Mouse (Mus musculus): ENCODE results near the gene Arnt. TPM values are rescaled to one million over a fixed set of nuclear protein-coding genes. Genes with fewer than 3 reads are reported as not detected.
"Not testable (repeated sequence)": the region's sequence is repeated elsewhere in the genome, so short reads cannot be mapped to it uniquely, and the experiment has no call there.

Arnt gene
- polyA plus RNA-seq, 1 experiment, result 19.5 TPM

DNA sequence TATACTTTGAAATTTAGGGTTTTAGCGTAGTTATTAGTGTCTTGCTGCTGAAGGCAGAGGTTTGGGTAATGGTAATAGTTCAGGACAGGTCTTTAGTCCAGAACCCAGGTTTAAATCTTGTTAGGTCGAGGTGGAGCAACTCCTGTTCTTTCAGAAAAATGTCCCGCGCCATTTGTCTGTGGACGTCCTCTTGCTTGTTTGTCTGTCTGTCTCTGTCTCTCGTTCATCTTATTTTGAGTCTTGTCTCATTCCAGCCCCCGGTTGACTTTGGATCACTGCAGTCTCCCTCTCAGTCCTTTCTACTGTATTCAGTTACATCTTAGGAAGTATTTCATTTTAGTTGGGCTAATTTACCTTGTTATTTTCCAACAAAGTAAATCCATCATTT, 789 bp downstream of the Arnt start:
- WGBS, result 9% methylated on average over 7 of the region's 7 CpGs
- Histone ChIP-seq H3K27ac (ENCODE audit: insufficient read depth, low read length) (no peak overlapping the region), H3K36me3 (ENCODE audit: control insufficient read depth, insufficient read depth, low read length) (0 out of 2 replicates have a peak, but pooled peaks cover 2% of the 10 kb centered on the region), H3K4me1 (ENCODE audit: control insufficient read depth, insufficient read depth, insufficient read length) (no peaks in the 10 kb centered on the region; the same call in 1 of the 2 replicates), H3K27me3 (ENCODE audit: control insufficient read depth, insufficient read depth, low read length) (no peaks in the 10 kb centered on the region), H3K4me3 (ENCODE audit: extremely low read depth, insufficient read depth, insufficient read length) (peak overlapping the region; percentile 94)
- DNase-seq (ENCODE audit: low read depth in 1 of 2, low spot score in 2 of 2), result no peak
- no peak for TF ChIP-seq CTCF (IDR thresholded peaks at IDR 0.05; ENCODE audit: extremely low read depth, insufficient read depth, insufficient read length, insufficient replicate concordance)

DNA sequence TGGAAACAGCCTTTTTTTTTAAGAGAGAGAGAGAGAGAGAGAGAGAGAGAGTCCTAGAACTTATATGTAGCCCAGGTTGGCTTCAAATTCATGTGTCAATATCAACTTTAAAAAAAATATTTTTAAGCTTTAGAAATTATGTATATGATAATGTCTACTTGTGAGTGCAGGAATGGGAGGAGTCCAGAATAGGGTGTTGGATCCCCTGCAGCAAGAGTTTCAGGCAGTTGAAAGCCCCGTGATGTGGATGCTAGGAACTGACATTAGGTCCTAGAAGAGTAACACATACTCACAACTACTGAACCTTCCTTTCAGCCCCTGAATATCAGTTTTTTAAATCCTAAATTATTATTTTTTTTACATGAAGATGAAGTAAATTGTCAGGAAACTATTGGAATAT, 1.4 kb downstream of the Arnt start:
- DNase-seq (ENCODE audit: low read depth in 1 of 2, low spot score in 2 of 2), result no peak
- 67% methylated on average over 1 of the region's 1 CpGs for WGBS
- Histone ChIP-seq H3K4me3 (ENCODE audit: extremely low read depth, insufficient read depth, insufficient read length) (peak overlapping the region; percentile 13; the same call in 1 of the 2 replicates), H3K4me1 (ENCODE audit: control insufficient read depth, insufficient read depth, insufficient read length) (no peaks in the 10 kb centered on the region; the same call in 1 of the 2 replicates), H3K27ac (ENCODE audit: insufficient read depth, low read length) (no peak overlapping the region), H3K36me3 (ENCODE audit: control insufficient read depth, insufficient read depth, low read length) (0 out of 2 replicates have a peak, but pooled peaks cover 2% of the 10 kb centered on the region), H3K27me3 (ENCODE audit: control insufficient read depth, insufficient read depth, low read length) (no peaks in the 10 kb centered on the region)
- TF ChIP-seq CTCF (IDR thresholded peaks at IDR 0.05; ENCODE audit: extremely low read depth, insufficient read depth, insufficient read length, insufficient replicate concordance) (no peak), POLR2A (IDR thresholded peaks at IDR 0.05; ENCODE audit: low read depth, low read length) (no peak)

- H3K36me3 ChIP-seq (ENCODE audit: control insufficient read depth, insufficient read depth, low read length), result not testable (repeated sequence)
Observed at GRCm38 (mm10) chr3:95438636-95439035, 4.4 kb downstream of the Arnt start.

GRCm38 (mm10) chr3:95439670-95440069, 5.5 kb downstream of the Arnt start:
- DNase-seq (ENCODE audit: low read depth in 1 of 2, low spot score in 2 of 2), result no peak
- H3K36me3 ChIP-seq (ENCODE audit: control insufficient read depth, insufficient read depth, low read length), result 0 out of 2 replicates have a peak, but pooled peaks cover 2% of the 10 kb centered on the region
- no peak overlapping the region for H3K4me3 ChIP-seq (ENCODE audit: extremely low read depth, insufficient read depth, insufficient read length)
- no peaks in the 10 kb centered on the region for H3K4me1 ChIP-seq (ENCODE audit: control insufficient read depth, insufficient read depth, insufficient read length)
- H3K27ac ChIP-seq (ENCODE audit: insufficient read depth, low read length), result no peak overlapping the region
- TF ChIP-seq POLR2A (IDR thresholded peaks at IDR 0.05; ENCODE audit: low read depth, low read length) (no peak), CTCF (IDR thresholded peaks at IDR 0.05; ENCODE audit: extremely low read depth, insufficient read depth, insufficient read length, insufficient replicate concordance) (no peak)
- H3K27me3 ChIP-seq (ENCODE audit: control insufficient read depth, insufficient read depth, low read length), result no peaks in the 10 kb centered on the region

More at GRCm38 (mm10) chr3:95438636-95439035, 4.4 kb downstream of the Arnt start:
- H3K27ac ChIP-seq (ENCODE audit: insufficient read depth, low read length); H3K4me1 ChIP-seq (ENCODE audit: control insufficient read depth, insufficient read depth, insufficient read length); H3K27me3 ChIP-seq (ENCODE audit: control insufficient read depth, insufficient read depth, low read length); H3K4me3 ChIP-seq (ENCODE audit: extremely low read depth, insufficient read depth, insufficient read length); DNase-seq (ENCODE audit: low read depth in 1 of 2, low spot score in 2 of 2): not testable (repeated sequence)
- 97% methylated on average over 4 of the region's 4 CpGs for WGBS

DNA sequence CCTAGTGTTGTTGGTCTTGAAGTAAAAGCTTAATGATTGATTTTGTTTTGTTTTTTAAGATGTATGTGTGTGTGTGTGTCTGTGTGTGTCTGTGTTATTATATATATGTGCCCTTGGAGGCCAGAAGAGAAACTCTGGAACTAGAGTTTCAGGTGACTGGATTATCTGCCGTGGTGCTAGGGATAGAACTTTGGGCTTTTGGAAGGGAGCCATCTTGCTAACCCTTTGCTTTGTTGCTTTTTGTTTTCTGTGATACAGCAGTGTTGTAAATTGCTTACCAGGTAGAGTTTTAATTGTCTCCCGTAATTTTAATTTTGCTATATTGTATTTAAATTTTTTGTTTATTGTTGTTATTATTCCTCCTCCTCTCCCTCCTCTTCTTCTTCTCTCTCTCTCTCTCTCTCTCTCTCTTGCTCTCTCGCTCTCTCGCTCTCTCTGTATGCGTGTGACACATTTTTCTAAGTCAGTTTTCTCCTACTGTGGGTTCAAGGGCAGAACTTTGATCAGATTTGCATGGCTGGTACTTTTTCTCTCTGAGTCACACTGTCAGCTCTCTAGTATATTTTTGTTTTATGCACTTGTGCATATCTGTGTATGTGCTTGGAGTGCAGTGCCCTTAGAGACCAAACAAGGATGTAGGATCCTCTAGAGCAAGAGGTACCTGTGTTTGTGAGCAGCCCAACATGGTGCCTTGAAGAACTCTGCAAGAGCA, 8.4 kb downstream of the Arnt start:
- 0 out of 2 replicates have a peak, but pooled peaks cover 2% of the 10 kb centered on the region for H3K36me3 ChIP-seq (ENCODE audit: control insufficient read depth, insufficient read depth, low read length)
- WGBS, result 88% methylated on average over 5 of the region's 5 CpGs
- DNase-seq (ENCODE audit: low read depth in 1 of 2, low spot score in 2 of 2), result no peak
- no peaks in the 10 kb centered on the region for H3K4me1 ChIP-seq (ENCODE audit: control insufficient read depth, insufficient read depth, insufficient read length)
- no peaks in the 10 kb centered on the region for H3K27me3 ChIP-seq (ENCODE audit: control insufficient read depth, insufficient read depth, low read length)
- no peak overlapping the region for H3K4me3 ChIP-seq (ENCODE audit: extremely low read depth, insufficient read depth, insufficient read length)
- no peak overlapping the region for H3K27ac ChIP-seq (ENCODE audit: insufficient read depth, low read length)
- TF ChIP-seq CTCF (IDR thresholded peaks at IDR 0.05; ENCODE audit: extremely low read depth, insufficient read depth, insufficient read length, insufficient replicate concordance), result no peak
- no peak for TF ChIP-seq POLR2A (IDR thresholded peaks at IDR 0.05; ENCODE audit: low read depth, low read length)

DNA sequence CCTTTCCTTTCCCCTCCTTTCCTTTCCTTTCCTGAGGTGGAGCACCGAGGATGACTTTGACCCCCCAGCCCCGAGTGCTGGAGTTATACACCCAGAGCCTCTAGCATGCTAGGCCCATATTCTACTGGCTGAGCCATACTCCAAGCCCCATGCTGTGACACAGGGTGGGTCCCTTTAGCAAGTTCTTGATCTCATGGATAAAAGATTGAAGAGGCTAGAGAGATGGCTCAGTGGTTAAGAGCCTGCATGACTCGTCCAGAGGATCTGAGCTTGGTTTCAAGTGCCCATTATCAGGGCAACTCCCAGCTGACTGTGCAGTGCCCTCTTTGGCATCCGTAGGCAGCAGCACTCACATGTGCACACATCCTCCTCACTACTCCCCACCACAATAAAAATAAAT, 11.1 kb downstream of the Arnt start:
- no peak overlapping the region for H3K4me3 ChIP-seq (ENCODE audit: extremely low read depth, insufficient read depth, insufficient read length)
- TF ChIP-seq POLR2A (IDR thresholded peaks at IDR 0.05; ENCODE audit: low read depth, low read length) (no peak), CTCF (IDR thresholded peaks at IDR 0.05; ENCODE audit: extremely low read depth, insufficient read depth, insufficient read length, insufficient replicate concordance) (no peak)
- WGBS, result 78% methylated on average over 4 of the region's 4 CpGs

GRCm38 (mm10) chr3:95450408-95450807, 16.2 kb downstream of the Arnt start:
- peak; percentile 29 to 44 for DNase-seq (ENCODE audit: low read depth in 1 of 2, low spot score in 2 of 2)
- 54% methylated on average over 1 of the region's 1 CpGs for WGBS
- peaks cover 13% of the 10 kb centered on the region for H3K36me3 ChIP-seq (ENCODE audit: control insufficient read depth, insufficient read depth, low read length)
- no peak for TF ChIP-seq POLR2A (IDR thresholded peaks at IDR 0.05; ENCODE audit: low read depth, low read length)
- peak; percentile 50; the same call in 1 of the 2 replicates for TF ChIP-seq CTCF (IDR thresholded peaks at IDR 0.05; ENCODE audit: extremely low read depth, insufficient read depth, insufficient read length, insufficient replicate concordance)
- H3K27ac ChIP-seq (ENCODE audit: insufficient read depth, low read length), result no peak overlapping the region
- no peaks in the 10 kb centered on the region for H3K27me3 ChIP-seq (ENCODE audit: control insufficient read depth, insufficient read depth, low read length)
- H3K4me1 ChIP-seq (ENCODE audit: control insufficient read depth, insufficient read depth, insufficient read length), result no peaks in the 10 kb centered on the region
- H3K4me3 ChIP-seq (ENCODE audit: extremely low read depth, insufficient read depth, insufficient read length), result no peak overlapping the region

More for the DNA sequence above, 11.1 kb downstream of the Arnt start:
- Histone ChIP-seq H3K4me1 (ENCODE audit: control insufficient read depth, insufficient read depth, insufficient read length) (no peaks in the 10 kb centered on the region), H3K36me3 (ENCODE audit: control insufficient read depth, insufficient read depth, low read length) (peaks cover 3% of the 10 kb centered on the region), H3K27me3 (ENCODE audit: control insufficient read depth, insufficient read depth, low read length) (no peaks in the 10 kb centered on the region), H3K27ac (ENCODE audit: insufficient read depth, low read length) (no peak overlapping the region)
- no peak for DNase-seq (ENCODE audit: low read depth in 1 of 2, low spot score in 2 of 2)

Measured in spleen, adult 2 months (tissue).